Mouse (Mus musculus): ENCODE measurements around the gene Nav2.

DNA sequence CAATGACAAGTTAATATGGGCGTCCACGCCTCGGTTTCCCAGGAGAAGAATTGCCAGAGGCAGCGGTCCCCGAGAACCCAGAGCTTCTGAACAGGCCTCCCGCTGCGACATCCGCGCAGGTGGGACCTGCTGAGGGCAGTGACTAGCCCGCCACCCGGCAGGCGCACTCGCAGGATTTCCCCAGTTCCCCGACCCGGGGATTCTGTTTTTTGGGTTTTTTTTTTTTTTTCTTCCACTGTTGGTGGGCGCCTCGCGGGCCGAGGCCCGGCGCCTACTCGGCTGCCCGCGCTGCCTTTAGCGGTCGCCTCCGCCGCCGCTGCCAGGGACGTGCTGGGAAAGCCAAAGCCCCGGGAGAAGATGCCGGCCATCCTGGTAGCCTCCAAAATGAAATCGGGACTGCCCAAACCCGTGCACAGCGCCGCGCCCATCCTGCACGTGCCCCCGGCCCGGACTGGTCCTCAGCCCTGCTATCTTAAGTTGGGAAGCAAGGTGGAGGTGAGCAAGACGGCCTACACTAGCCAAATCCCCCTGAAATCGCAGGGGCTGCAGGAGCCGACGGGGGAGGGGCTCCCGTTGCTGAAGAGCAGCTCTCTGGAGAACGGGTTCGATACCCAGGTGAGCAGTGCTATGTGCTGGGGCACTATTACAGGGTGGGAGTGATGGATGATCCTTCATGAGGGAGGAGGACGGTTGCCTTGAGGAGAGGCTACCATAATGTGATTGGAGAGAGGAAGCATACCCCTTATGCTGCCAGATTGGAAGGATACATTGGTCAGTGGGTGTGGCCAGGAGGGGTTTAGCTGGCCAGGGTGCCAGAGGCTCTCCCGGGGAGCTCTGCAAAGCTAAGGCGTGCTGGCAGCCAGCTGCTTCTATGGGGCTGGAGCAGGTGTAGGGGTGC lies 338.3 kb downstream of the Nav2 start:
- TF ChIP-seq MAX (IDR thresholded peaks at IDR 0.05; ENCODE audit: low read depth) = no peak
- no peak for TF ChIP-seq POLR2A (IDR thresholded peaks at IDR 0.05; ENCODE audit: insufficient read length, low read depth)
- TF ChIP-seq POLR2AphosphoS2 (IDR thresholded peaks at IDR 0.05; ENCODE audit: insufficient read length, low read depth) = no peak
- TF ChIP-seq CEBPB (IDR thresholded peaks at IDR 0.05; ENCODE audit: insufficient read depth, poor library complexity, severe bottlenecking) = no peak
- no peak for TF ChIP-seq REST (IDR thresholded peaks at IDR 0.05; ENCODE audit: insufficient read depth, insufficient read length)
- TF ChIP-seq USF1 (IDR thresholded peaks at IDR 0.05; ENCODE audit: low read depth) = no peak
- no peak for TF ChIP-seq E2F4 (IDR thresholded peaks at IDR 0.05; ENCODE audit: insufficient read depth)
